Mouse (Mus musculus) heart, embryonic 15.5 days (tissue): ENCODE measurements around the gene Loxl4. TPM values are rescaled to one million over a fixed set of nuclear protein-coding genes. Genes with fewer than 3 reads are reported as not detected.

ENCODE experiments used
- ATAC-seq: fragments of 200-750 bp; cut with Nextera tagmentation; replicated peaks from 2 replicates; pipeline ENCODE4 v1.8.0; 2017; ENCODE audit warnings: low read depth, moderate TSS enrichment; ENCODE audit not compliant: insufficient number of reproducible peaks, insufficient read depth, low FRiP score
- H3K27ac ChIP-seq: fragments of 300-500 bp; sonication (generic); 2 replicates; pipeline ENCODE4 v1.5.1; 2015; ENCODE audit warnings: mild to moderate bottlenecking, inconsistent platforms
- H3K27me3 ChIP-seq: fragments of 300-500 bp; sonication (generic); 2 replicates; pipeline ENCODE4 v1.6.1; 2015; ENCODE audit warnings: inconsistent platforms
- H3K36me3 ChIP-seq: fragments of 300-500 bp; sonication (generic); 2 replicates; pipeline ENCODE4 v1.6.1; 2015; ENCODE audit warnings: mild to moderate bottlenecking, inconsistent platforms
- H3K4me1 ChIP-seq: fragments of 300-500 bp; sonication (generic); replicated peaks from 2 replicates; pipeline ENCODE4 v1.6.1; 2015; ENCODE audit warnings: inconsistent platforms
- H3K4me2 ChIP-seq: fragments of 300-500 bp; sonication (generic); 2 replicates; pipeline ENCODE4 v1.6.1; 2015; ENCODE audit warnings: inconsistent platforms, mild to moderate bottlenecking, moderate library complexity
- H3K4me3 ChIP-seq: fragments of 300-500 bp; sonication (generic); 2 replicates; pipeline ENCODE4 v1.5.1; 2015; ENCODE audit warnings: mild to moderate bottlenecking, inconsistent platforms
- H3K9ac ChIP-seq: fragments of 300-500 bp; sonication (generic); 2 replicates; pipeline ENCODE4 v1.6.1; 2015; ENCODE audit warnings: mild to moderate bottlenecking, inconsistent platforms
- H3K9me3 ChIP-seq: fragments of 300-500 bp; sonication (generic); replicated peaks from 2 replicates; pipeline ENCODE4 v1.6.1; 2016; ENCODE audit warnings: inconsistent platforms
- WGBS: fragments of 180-500 bp; shearing (Covaris S2); methylation state at CpG from one replicate; pipeline ENCODE4 v1.1.7; 2015; ENCODE audit warnings: mixed read lengths; 5-methylcytosine and 5-hydroxymethylcytosine counted together
- polyA plus RNA-seq: library from polyadenylated mRNA; unstranded; fragments of >200 nt; fragmentation: Nextera tagmentation; extraction: Ambion mirVana; gene quantifications from 2 replicates; pipeline ENCODE4 v1.2.1, GENCODE M21; 2015

Loxl4 gene
- polyA plus RNA-seq, 1 experiment from 2014 or later, result 0.14 TPM

DNA sequence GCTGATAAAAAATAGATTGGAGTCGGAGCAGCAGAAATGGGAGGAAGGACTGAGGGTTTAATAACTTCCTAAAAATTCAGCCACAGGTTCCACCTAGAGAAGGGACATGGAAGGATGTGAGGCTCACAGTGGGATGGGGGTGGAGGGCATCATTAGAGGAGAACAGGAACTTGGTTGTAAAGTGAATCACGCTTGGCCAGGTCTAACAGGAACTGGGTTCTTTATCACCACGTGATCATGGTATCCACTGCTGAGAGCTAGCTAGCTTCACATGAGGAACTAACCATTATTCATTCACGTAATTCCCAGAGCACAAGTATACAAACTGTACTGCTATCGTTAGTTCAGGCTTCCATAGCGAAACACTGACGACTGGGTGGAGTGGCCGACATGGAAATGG is 26.9 kb upstream of the Loxl4 start:
- peaks cover 3% of the 10 kb centered on the region; the same call in 1 of the 2 replicates for H3K27me3 ChIP-seq
- no peak overlapping the region for H3K4me2 ChIP-seq
- H3K27ac ChIP-seq, result no peak overlapping the region
- H3K36me3 ChIP-seq, result no peaks in the 10 kb centered on the region
- WGBS, result 53% methylated on average over 8 of the region's 8 CpGs
- no peak for ATAC-seq
- no peak overlapping the region for H3K4me3 ChIP-seq
- H3K4me1 ChIP-seq, result no peaks in the 10 kb centered on the region
- H3K9me3 ChIP-seq, result no peaks in the 10 kb centered on the region
- H3K9ac ChIP-seq, result no peak overlapping the region

DNA sequence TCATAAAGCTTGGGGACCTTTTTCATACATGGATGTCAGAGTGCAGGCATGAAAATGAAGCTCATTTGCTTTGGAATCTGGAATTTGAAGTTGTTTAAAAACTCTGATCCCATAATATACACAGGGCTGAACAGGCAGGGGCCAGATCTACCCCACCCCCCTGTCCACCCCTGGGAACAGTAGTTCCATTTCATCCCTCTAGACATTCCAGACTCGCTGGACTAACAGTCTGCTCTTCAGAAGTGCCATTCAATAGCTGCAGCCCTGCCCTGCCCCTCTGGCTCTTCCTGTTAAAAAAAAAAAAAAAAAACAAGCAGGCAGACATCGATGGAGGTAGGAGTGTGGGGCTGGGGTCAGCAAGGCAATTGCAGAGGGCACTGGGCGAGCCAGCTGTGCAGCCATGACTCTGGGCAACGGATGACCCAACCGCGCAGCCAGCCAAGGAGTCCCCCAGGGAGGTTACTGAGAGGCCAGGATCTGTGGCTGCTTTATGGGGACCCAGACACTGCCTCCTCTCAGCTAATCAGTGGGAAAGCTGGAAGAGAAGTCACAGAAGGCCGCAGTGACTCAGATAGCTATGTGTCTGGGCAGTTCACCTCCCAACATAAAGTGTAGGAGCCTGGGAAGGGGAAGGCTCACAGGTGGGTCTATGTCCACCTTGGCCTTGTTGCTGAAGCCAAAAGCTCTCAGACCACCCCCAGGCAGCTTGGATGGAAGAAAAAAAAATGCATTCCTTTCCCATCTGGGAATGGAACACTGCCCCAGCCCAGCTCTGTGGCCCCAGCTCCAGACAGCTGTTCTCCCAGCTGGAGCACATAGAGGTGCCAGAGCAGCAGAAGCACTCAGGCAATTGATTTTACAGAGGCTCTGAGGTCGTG is 26.2 kb upstream of the Loxl4 start:
- 43% methylated on average over 8 of the region's 8 CpGs for WGBS
- Histone ChIP-seq H3K4me2 (no peak overlapping the region), H3K36me3 (no peaks in the 10 kb centered on the region), H3K27me3 (peaks cover 9% of the 10 kb centered on the region; the same call in 1 of the 2 replicates), H3K27ac (no peak overlapping the region), H3K9ac (no peak overlapping the region), H3K4me1 (no peaks in the 10 kb centered on the region), H3K4me3 (no peak overlapping the region), H3K9me3 (no peaks in the 10 kb centered on the region)
- ATAC-seq, result no peak

DNA sequence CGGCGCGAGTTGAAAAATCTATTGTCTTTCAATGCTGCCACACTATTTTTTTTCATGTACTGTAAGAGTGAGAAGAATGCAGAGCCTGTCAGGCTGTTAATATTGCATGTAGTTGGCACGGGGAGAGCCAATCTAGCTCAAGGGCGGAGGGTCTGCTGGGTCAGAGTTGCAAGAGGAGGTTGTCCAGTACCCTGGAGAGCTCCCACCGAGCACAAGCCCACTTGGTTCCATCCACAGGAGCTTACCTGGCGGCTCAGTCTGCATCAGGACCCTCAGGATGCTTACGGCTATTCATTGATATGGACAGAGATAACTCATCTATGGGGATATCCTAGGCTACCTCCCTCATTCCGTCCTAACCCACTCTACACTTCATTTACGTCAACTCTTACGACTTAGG is 24.0 kb upstream of the Loxl4 start:
- Histone ChIP-seq H3K4me3 (no peak overlapping the region), H3K9ac (no peak overlapping the region), H3K36me3 (no peaks in the 10 kb centered on the region), H3K4me2 (no peak overlapping the region), H3K27ac (no peak overlapping the region), H3K4me1 (peaks cover 2% of the 10 kb centered on the region), H3K27me3 (peaks cover 24% of the 10 kb centered on the region; the same call in 1 of the 2 replicates), H3K9me3 (no peaks in the 10 kb centered on the region)
- no peak for ATAC-seq
- WGBS, result 38% methylated on average over 11 of the region's 11 CpGs

DNA sequence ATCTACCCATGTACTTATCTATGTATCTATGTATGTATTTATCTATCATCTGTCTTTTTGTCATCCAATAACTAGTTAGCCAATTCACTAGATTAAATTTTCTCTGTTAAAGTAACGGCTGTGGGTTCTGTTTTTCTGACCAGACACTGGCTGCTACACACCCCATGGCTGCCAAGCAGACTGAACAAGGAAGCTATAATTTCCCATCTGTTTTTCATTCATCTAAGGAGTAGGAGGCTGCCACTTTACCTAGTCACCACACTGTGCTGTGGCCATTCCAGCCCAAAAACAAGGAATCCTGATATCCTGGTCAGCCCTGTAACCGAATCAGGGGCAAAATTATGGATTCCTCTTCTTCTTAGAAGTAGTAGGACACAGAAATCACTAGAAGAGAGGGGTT is 21.0 kb upstream of the Loxl4 start:
- Histone ChIP-seq H3K36me3 (no peaks in the 10 kb centered on the region), H3K9ac (no peak overlapping the region), H3K4me2 (no peak overlapping the region), H3K9me3 (no peaks in the 10 kb centered on the region), H3K4me1 (peaks cover 8% of the 10 kb centered on the region), H3K27me3 (peaks cover 30% of the 10 kb centered on the region), H3K4me3 (no peak overlapping the region), H3K27ac (no peak overlapping the region)
- no peak for ATAC-seq
- 72% methylated on average over 2 of the region's 2 CpGs for WGBS

DNA sequence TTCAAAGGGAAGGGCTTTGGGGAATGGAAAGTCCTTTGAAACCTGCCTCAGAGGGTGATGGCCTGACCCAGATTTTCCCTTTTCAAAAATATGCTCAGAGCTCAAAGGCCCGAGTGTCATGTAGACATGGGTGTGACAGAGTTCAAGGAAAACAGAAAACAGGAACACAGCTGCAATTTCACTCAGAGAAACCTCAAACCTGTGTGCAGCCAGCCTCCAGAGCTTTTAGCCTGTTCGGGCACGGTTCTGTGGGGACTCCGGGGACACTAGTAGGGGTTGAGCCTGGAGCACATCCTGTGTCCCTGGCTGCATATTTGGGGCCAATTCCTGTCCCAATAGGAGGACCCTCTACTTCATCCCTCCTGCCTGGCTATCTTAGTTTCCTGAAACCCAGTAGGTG is 19.7 kb upstream of the Loxl4 start:
- H3K4me1 ChIP-seq, result peaks cover 8% of the 10 kb centered on the region
- no peak overlapping the region for H3K4me3 ChIP-seq
- no peaks in the 10 kb centered on the region for H3K9me3 ChIP-seq
- 55% methylated on average over 4 of the region's 4 CpGs for WGBS
- H3K27me3 ChIP-seq, result peaks cover 30% of the 10 kb centered on the region
- H3K36me3 ChIP-seq, result no peaks in the 10 kb centered on the region
- H3K4me2 ChIP-seq, result no peak overlapping the region
- no peak overlapping the region for H3K9ac ChIP-seq
- no peak overlapping the region for H3K27ac ChIP-seq
- no peak for ATAC-seq

DNA sequence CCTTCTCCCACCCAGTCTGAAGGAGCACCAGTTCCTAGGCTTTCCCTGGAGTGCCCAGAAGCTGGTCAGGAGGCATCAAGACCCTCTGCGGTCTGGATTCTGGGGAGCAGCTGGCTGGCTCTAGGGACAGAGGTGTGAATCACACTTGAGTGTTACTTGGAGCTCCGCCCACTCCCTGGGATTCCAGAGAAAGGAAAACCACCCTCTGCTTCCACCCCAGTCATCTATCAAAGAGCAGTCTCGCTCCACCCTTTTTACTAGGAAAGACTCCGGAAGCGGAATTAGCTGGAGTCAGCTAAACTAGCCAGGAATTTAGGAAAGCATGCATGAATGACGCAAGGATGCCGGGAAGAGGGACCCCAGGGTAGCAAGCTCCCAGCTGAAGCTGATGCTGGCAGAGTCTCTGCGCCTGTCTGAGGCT is 18.9 kb upstream of the Loxl4 start:
- Histone ChIP-seq H3K27ac (no peak overlapping the region), H3K9ac (no peak overlapping the region), H3K9me3 (no peaks in the 10 kb centered on the region), H3K4me2 (peak overlapping the region; percentile 41; the same call in 1 of the 2 replicates), H3K27me3 (peaks cover 30% of the 10 kb centered on the region), H3K4me3 (no peak overlapping the region), H3K36me3 (no peaks in the 10 kb centered on the region), H3K4me1 (peaks cover 8% of the 10 kb centered on the region)
- 4% methylated on average over 8 of the region's 8 CpGs for WGBS
- 0 out of 2 replicates have a peak, but pooled peaks have one; percentile 22 for ATAC-seq

DNA sequence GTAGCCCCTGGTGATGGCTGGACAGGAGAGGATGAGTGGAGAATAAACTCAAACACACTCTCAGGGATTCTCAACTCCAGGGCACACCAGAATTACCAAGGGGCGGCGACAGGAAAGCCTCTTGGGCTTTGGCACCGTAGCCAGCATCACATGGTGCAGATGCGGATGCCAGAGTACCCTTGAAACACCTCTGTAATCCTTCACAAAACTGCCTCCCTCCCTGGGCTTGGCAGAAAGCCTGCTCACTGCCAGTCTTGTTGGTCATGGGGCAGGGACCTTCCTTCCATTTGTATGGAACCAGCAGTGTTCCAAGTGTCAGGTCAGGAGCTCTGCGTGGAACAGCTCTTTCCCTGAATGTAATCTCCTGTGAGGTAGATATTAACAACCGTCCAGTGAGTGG is 15.5 kb upstream of the Loxl4 start:
- WGBS, result 70% methylated on average over 6 of the region's 6 CpGs
- no peak overlapping the region for H3K4me3 ChIP-seq
- no peak for ATAC-seq

DNA sequence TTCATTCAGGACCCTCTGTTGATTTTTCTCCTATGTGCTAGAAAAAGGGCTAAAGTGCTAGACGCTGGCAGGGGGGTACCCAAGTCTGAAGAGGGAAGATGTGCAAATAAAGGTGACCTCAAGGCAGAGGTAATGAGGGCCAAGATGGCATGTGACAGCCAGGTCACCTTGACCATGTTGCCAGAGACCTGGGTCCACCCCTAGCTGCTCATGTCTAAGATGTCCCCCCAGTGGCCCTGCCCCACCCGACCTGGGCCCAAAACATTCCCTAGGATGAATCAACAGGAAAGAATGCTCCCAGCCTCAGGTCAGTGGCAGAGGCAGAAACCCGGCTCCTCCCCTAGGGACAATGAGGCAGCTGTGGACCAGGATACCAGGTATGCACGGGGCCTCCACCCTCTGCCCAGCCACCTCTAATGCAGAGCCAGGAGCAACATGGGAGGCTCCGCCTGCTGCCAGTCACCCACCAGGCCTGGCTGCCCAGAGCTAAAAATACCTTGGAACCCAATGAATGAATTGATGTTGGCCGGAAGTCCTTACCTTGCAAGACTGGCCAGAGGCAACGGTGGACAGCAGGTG is 1.1 kb upstream of the Loxl4 start:
- no peaks in the 10 kb centered on the region for H3K36me3 ChIP-seq
- no peak overlapping the region for H3K4me3 ChIP-seq
- H3K4me1 ChIP-seq, result peaks cover 18% of the 10 kb centered on the region
- H3K9ac ChIP-seq, result no peak overlapping the region
- 39% methylated on average over 7 of the region's 7 CpGs for WGBS
- H3K27ac ChIP-seq, result no peak overlapping the region
- no peak overlapping the region; the same call in 1 of the 2 replicates for H3K4me2 ChIP-seq
- H3K9me3 ChIP-seq, result no peaks in the 10 kb centered on the region
- ATAC-seq, result no peak
- peaks cover 33% of the 10 kb centered on the region for H3K27me3 ChIP-seq

More for the DNA sequence above, 15.5 kb upstream of the Loxl4 start:
- Histone ChIP-seq H3K4me2 (no peak overlapping the region), H3K4me1 (peaks cover 8% of the 10 kb centered on the region), H3K27ac (no peak overlapping the region), H3K27me3 (peaks cover 16% of the 10 kb centered on the region), H3K9ac (no peak overlapping the region), H3K9me3 (no peaks in the 10 kb centered on the region), H3K36me3 (no peaks in the 10 kb centered on the region)

DNA sequence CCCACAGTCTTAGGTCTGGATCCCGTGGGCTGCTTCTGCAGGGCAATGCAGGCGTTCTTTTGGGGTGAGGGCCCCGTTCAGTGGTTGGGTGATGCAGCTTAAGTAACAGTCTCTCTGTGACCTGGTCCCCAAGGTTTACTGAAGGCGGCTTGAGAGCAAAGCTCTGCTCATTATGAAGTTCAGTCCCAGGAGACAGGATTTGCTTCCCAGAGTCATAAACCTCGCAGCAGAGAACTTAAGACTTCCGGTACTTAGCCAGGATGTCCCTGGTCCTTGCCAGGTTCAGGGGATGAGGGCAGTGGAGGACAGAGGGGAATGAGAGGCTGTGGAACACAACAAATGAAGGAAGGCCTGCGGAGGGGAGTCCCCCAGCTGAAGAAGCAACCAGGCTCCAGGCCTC is 503 bp upstream of the Loxl4 start:
- Histone ChIP-seq H3K9ac (peak overlapping the region; percentile 44; the same call in 1 of the 2 replicates), H3K9me3 (no peaks in the 10 kb centered on the region), H3K4me3 (peak overlapping the region; percentile 52), H3K27ac (no peak overlapping the region), H3K36me3 (no peaks in the 10 kb centered on the region), H3K4me2 (peak overlapping the region; percentile 90), H3K27me3 (peaks cover 33% of the 10 kb centered on the region), H3K4me1 (peaks cover 18% of the 10 kb centered on the region)
- WGBS, result 21% methylated on average over 7 of the region's 7 CpGs
- ATAC-seq, result no peak

DNA sequence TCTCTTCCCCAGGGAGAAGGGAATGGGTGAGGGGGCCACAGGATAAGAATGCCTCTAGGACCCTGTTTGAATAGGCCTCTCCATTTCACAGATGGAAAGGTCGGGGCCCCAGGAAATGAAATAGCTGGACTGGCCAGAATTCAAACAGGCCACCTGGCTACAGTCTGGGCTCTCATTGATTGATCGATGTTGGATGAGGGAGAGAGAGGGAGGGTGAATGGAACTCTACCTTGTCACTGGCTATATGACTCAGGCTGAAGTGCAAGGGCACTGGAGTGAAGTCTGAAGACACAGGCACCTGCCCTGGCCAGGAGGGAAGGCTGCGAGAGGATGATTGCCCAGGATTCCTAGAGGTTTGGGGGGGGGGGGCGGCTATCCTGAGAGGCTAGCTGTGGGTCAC is 867 bp downstream of the Loxl4 start:
- no peak for ATAC-seq
- H3K27me3 ChIP-seq, result peaks cover 37% of the 10 kb centered on the region
- no peak overlapping the region for H3K9ac ChIP-seq
- peaks cover 18% of the 10 kb centered on the region for H3K4me1 ChIP-seq
- H3K9me3 ChIP-seq, result no peaks in the 10 kb centered on the region
- 68% methylated on average over 4 of the region's 4 CpGs for WGBS
- H3K4me2 ChIP-seq, result no peak overlapping the region
- H3K36me3 ChIP-seq, result no peaks in the 10 kb centered on the region
- no peak overlapping the region for H3K4me3 ChIP-seq
- H3K27ac ChIP-seq, result no peak overlapping the region

DNA sequence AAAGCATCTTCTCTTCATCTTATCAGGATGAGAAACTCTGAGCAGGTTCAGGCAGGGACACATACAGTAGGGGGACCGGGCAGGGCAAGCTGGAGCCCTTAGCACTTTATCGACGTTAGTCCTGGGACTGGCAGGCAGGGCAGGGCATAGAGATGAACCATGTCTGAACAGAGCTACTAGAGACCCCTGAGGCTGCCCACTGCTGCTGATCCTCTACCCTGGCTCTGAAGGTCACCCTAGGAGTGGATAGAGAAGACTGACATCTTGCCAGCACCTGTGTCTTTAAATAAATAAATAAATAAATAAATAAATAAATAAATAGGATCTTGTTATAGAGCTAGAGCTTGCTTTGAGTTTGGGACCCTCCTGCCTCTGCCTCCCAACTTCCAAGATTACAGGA is 2.9 kb downstream of the Loxl4 start:
- no peaks in the 10 kb centered on the region for H3K9me3 ChIP-seq
- H3K27me3 ChIP-seq, result peaks cover 42% of the 10 kb centered on the region
- no peak overlapping the region for H3K4me3 ChIP-seq
- H3K27ac ChIP-seq, result no peak overlapping the region
- H3K36me3 ChIP-seq, result no peaks in the 10 kb centered on the region
- no peak overlapping the region for H3K9ac ChIP-seq
- WGBS, result 82% methylated on average over 3 of the region's 3 CpGs
- ATAC-seq, result no peak
- H3K4me1 ChIP-seq, result peaks cover 18% of the 10 kb centered on the region
- H3K4me2 ChIP-seq, result no peak overlapping the region
